Mouse (Mus musculus): ENCODE results near the gene Tsr1.

- TF ChIP-seq CTCF (IDR thresholded peaks at IDR 0.05; ENCODE audit: extremely low read depth, insufficient read depth, insufficient read length, insufficient replicate concordance) (no peak), POLR2A (IDR thresholded peaks at IDR 0.05; ENCODE audit: low read depth, low read length) (no peak)
Observed at GRCm38 (mm10) chr11:74919249-74919648, 21.4 kb downstream of the Tsr1 start.
